Comparison of ENCODE assay signal across 8 mouse cellular contexts in genomic region chr4:105181014-105181658, GRCm38 (mm10). TPM values are rescaled to one million over a fixed set of nuclear protein-coding genes. Genes with fewer than 3 reads are reported as not detected.
DNase-seq lines count a peak whose midpoint lies in the region.

No protein-coding gene starts in this region.

- WGBS in forebrain, embryonic 10.5 days, result 17% methylated on average over 16 of the region's 16 CpGs

- peaks cover 87% of the 10 kb centered on the region for H3K4me1 ChIP-seq in forebrain, embryonic 10.5 days

- peak; percentile 91 for DNase-seq in heart, adult 11 months
- no peak for DNase-seq in heart, postnatal 4 days
- peak; percentile 75 for DNase-seq in forebrain, embryonic 10.5 days (ENCODE audit: extremely low spot score, low spot score)
- peak; percentile 62 to 90 for DNase-seq in layer of hippocampus, postnatal 14 days (ENCODE audit: low spot score in 2 of 2)
- DNase-seq in retina, embryonic 14.5 days (ENCODE audit: low spot score), result peak; percentile 64
- DNase-seq in adrenal gland, postnatal 36 days, result no peak
- DNase-seq in urinary bladder, adult 2 months (ENCODE audit: low spot score), result no peak
- no peak for DNase-seq in ovary, postnatal 14 days (ENCODE audit: low spot score)

- H3K9me3 ChIP-seq in forebrain, embryonic 10.5 days, result no peaks in the 10 kb centered on the region

- no peaks in the 10 kb centered on the region for H3K27me3 ChIP-seq in forebrain, embryonic 10.5 days (ENCODE audit: poor library complexity, severe bottlenecking)

- H3K4me3 ChIP-seq in forebrain, embryonic 10.5 days, result peak overlapping the region; percentile 32

- H3K27ac ChIP-seq in forebrain, embryonic 10.5 days, result peak overlapping the region; percentile 89

- H3K36me3 ChIP-seq in forebrain, embryonic 10.5 days (replicated peaks), result peaks cover 56% of the 10 kb centered on the region

RNA-seq across cellular contexts. Expression of gene Plpp3, which starts 24.0 kb away (rescaled TPM):
- total RNA-seq in heart, postnatal 4 days (2021), result 10 to 100 TPM; 46.0 to 47.7 TPM
- 57.2 and 59.4 TPM in 2 replicates for polyA plus RNA-seq in forebrain, embryonic 10.5 days (2016; fragmentation: Nextera tagmentation; extraction: Ambion mirVana)
- 100 to 1,000 TPM; 170 to 178 TPM for total RNA-seq in layer of hippocampus, postnatal 14 days (2021)
- 100 to 1,000 TPM; 246 to 407 TPM for total RNA-seq in adrenal gland, postnatal 36 days (2021)
- 165 and 174 TPM in 2 replicates for polyA plus RNA-seq in urinary bladder, adult 2 months (2012; rRNA removed)

Comparison
In these comparisons a context has a peak if more than half of its experiments do, and no peak if none do; other contexts are left out.
1. DNase-seq: peak in heart, adult 11 months (single experiment), forebrain, embryonic 10.5 days (single experiment), layer of hippocampus, postnatal 14 days (2 of 2) and retina, embryonic 14.5 days (single experiment); none in heart, postnatal 4 days (single experiment), adrenal gland, postnatal 36 days (0 of 2), urinary bladder, adult 2 months (single experiment) and ovary, postnatal 14 days (single experiment).